Mouse (Mus musculus): Measurements from ENCODE around the gene Hoxb1. TPM values are rescaled to one million over a fixed set of nuclear protein-coding genes. Genes with fewer than 3 reads are reported as not detected.

Gene Hoxb1
- polyA plus RNA-seq, 1 experiment from 2014 or later = 0.08 TPM

- Histone ChIP-seq H3K4me1 (ENCODE audit: insufficient read depth) (peaks cover 22% of the 10 kb centered on the region), H3K27me3 (ENCODE audit: insufficient read depth, low read length) (peaks cover 28% of the 10 kb centered on the region), H3K27ac (ENCODE audit: low read depth) (peak overlapping the region; percentile 100), H3K9ac (peak overlapping the region; percentile 97), H3K9me3 (ENCODE audit: low read depth, low read length) (no peaks in the 10 kb centered on the region), H3K4me2 (peak overlapping the region; percentile 84), H3K4me3 (ENCODE audit: low read depth, low read length) (peak overlapping the region; percentile 64), H3K36me3 (ENCODE audit: insufficient read depth) (peaks cover 53% of the 10 kb centered on the region)
- WGBS = 8% methylated on average over 17 of the region's 17 CpGs
- DNase-seq = peak; percentile 65
- ATAC-seq (ENCODE audit: insufficient read depth) = no peak
- no peak for TF ChIP-seq CTCF (IDR thresholded peaks at IDR 0.05; ENCODE audit: low read depth)
Measured at GRCm38 (mm10) chr11:96333241-96334001, 32.1 kb upstream of the Hoxb1 start.

GRCm38 (mm10) chr11:96334002-96334364 is 31.6 kb upstream of the Hoxb1 start:
- H3K27ac ChIP-seq (ENCODE audit: low read depth) = peak overlapping the region; percentile 100
- no peak for DNase-seq
- peaks cover 59% of the 10 kb centered on the region for H3K36me3 ChIP-seq (ENCODE audit: insufficient read depth)
- no peaks in the 10 kb centered on the region for H3K9me3 ChIP-seq (ENCODE audit: low read depth, low read length)
- H3K4me1 ChIP-seq (ENCODE audit: insufficient read depth) = peaks cover 28% of the 10 kb centered on the region
- peaks cover 31% of the 10 kb centered on the region for H3K27me3 ChIP-seq (ENCODE audit: insufficient read depth, low read length)
- peak overlapping the region; percentile 84 for H3K4me2 ChIP-seq
- no peak for ATAC-seq (ENCODE audit: insufficient read depth)
- 8% methylated on average over 2 of the region's 2 CpGs for WGBS
- H3K4me3 ChIP-seq (ENCODE audit: low read depth, low read length) = peak overlapping the region; percentile 64
- H3K9ac ChIP-seq = peak overlapping the region; percentile 97
- TF ChIP-seq CTCF (IDR thresholded peaks at IDR 0.05; ENCODE audit: low read depth) = no peak

DNA sequence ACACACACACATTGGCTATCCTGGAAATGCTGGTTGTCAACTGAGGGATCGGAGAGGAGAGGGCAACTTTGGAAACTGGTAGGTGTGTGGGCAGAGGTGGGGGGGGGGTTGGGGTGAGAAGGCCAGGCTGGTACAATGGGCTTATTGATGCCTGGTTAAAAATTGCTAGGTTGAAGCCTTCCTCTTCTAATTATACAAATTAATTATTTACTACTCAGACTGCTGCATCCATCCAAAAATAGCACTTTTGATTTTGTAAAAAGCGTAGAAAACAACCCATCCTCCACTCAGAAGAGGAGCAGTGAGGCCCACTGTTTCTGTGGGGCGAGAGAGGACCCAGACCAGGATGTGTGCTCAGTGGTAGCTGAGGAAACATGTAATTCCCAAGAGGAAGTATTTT is 30.6 kb upstream of the Hoxb1 start:
- peaks cover 28% of the 10 kb centered on the region for H3K4me1 ChIP-seq (ENCODE audit: insufficient read depth)
- TF ChIP-seq CTCF (IDR thresholded peaks at IDR 0.05; ENCODE audit: low read depth) = no peak
- H3K4me3 ChIP-seq (ENCODE audit: low read depth, low read length) = peak overlapping the region; percentile 64
- H3K27me3 ChIP-seq (ENCODE audit: insufficient read depth, low read length) = peaks cover 37% of the 10 kb centered on the region
- H3K36me3 ChIP-seq (ENCODE audit: insufficient read depth) = peaks cover 57% of the 10 kb centered on the region
- DNase-seq (no peak), ATAC-seq (ENCODE audit: insufficient read depth) (no peak)
- peak overlapping the region; percentile 97 for H3K9ac ChIP-seq
- 25% methylated on average over 3 of the region's 3 CpGs for WGBS
- H3K9me3 ChIP-seq (ENCODE audit: low read depth, low read length) = no peaks in the 10 kb centered on the region
- H3K4me2 ChIP-seq = peak overlapping the region; percentile 84
- peak overlapping the region; percentile 100 for H3K27ac ChIP-seq (ENCODE audit: low read depth)

GRCm38 (mm10) chr11:96336597-96336996 is 29.0 kb upstream of the Hoxb1 start:
- Histone ChIP-seq H3K36me3 (ENCODE audit: insufficient read depth) (peaks cover 48% of the 10 kb centered on the region), H3K4me2 (peak overlapping the region; percentile 84), H3K4me3 (ENCODE audit: low read depth, low read length) (peak overlapping the region; percentile 64), H3K9ac (peak overlapping the region; percentile 97), H3K27ac (ENCODE audit: low read depth) (peak overlapping the region; percentile 100), H3K27me3 (ENCODE audit: insufficient read depth, low read length) (peaks cover 38% of the 10 kb centered on the region), H3K9me3 (ENCODE audit: low read depth, low read length) (no peaks in the 10 kb centered on the region), H3K4me1 (ENCODE audit: insufficient read depth) (peaks cover 25% of the 10 kb centered on the region)
- DNase-seq = no peak
- no peak for TF ChIP-seq CTCF (IDR thresholded peaks at IDR 0.05; ENCODE audit: low read depth)
- WGBS = 18% methylated on average over 2 of the region's 2 CpGs
- no peak for ATAC-seq (ENCODE audit: insufficient read depth)

GRCm38 (mm10) chr11:96337026-96337425 is 28.5 kb upstream of the Hoxb1 start:
- peaks cover 53% of the 10 kb centered on the region for H3K36me3 ChIP-seq (ENCODE audit: insufficient read depth)
- H3K9me3 ChIP-seq (ENCODE audit: low read depth, low read length) = no peaks in the 10 kb centered on the region
- H3K4me1 ChIP-seq (ENCODE audit: insufficient read depth) = peaks cover 27% of the 10 kb centered on the region
- H3K27ac ChIP-seq (ENCODE audit: low read depth) = peak overlapping the region; percentile 100
- peak overlapping the region; percentile 64 for H3K4me3 ChIP-seq (ENCODE audit: low read depth, low read length)
- H3K27me3 ChIP-seq (ENCODE audit: insufficient read depth, low read length) = peaks cover 40% of the 10 kb centered on the region
- peak overlapping the region; percentile 84 for H3K4me2 ChIP-seq
- WGBS = 10% methylated on average over 6 of the region's 6 CpGs
- no peak for TF ChIP-seq CTCF (IDR thresholded peaks at IDR 0.05; ENCODE audit: low read depth)
- ATAC-seq (ENCODE audit: insufficient read depth) = no peak
- peak overlapping the region; percentile 97 for H3K9ac ChIP-seq
- DNase-seq = no peak

- 15% methylated on average over 7 of the region's 7 CpGs for WGBS
- TF ChIP-seq CTCF (IDR thresholded peaks at IDR 0.05; ENCODE audit: low read depth) = no peak
- no peak for ATAC-seq (ENCODE audit: insufficient read depth)
- Histone ChIP-seq H3K27ac (ENCODE audit: low read depth) (peak overlapping the region; percentile 100), H3K36me3 (ENCODE audit: insufficient read depth) (peaks cover 54% of the 10 kb centered on the region), H3K4me3 (ENCODE audit: low read depth, low read length) (peak overlapping the region; percentile 64), H3K9ac (peak overlapping the region; percentile 97), H3K4me1 (ENCODE audit: insufficient read depth) (peaks cover 29% of the 10 kb centered on the region), H3K9me3 (ENCODE audit: low read depth, low read length) (no peaks in the 10 kb centered on the region), H3K27me3 (ENCODE audit: insufficient read depth, low read length) (peaks cover 42% of the 10 kb centered on the region), H3K4me2 (peak overlapping the region; percentile 84)
- DNase-seq = peak; percentile 30
Measured at GRCm38 (mm10) chr11:96338957-96339855, 26.3 kb upstream of the Hoxb1 start.

Data from lung, embryonic 14.5 days (tissue).